Mouse (Mus musculus): Measurements from ENCODE around the gene Chd2. TPM values are rescaled to one million over a fixed set of nuclear protein-coding genes. Genes with fewer than 3 reads are reported as not detected.

The Chd2 gene
- total RNA-seq, 1 experiment = 46.6 TPM

DNA sequence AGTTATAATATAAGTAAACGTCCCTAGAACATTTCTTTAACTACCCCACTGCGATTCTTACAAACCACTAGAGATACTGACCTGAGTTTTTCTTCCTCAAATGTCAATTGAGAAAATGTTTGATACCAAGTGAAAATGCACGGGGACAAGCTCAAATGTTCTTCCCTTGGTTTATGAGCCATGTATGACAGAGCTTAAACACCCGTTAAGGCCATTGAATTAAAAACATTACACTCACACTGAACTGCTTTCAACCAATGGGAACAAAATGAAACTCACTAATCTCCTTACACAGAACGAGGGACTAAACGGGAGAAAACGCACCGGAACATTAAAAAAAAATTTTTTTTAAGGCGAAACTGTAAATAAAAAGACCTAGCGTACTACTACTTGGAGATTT is 4.4 kb downstream of the Chd2 start:
- in situ Hi-C loops (cut with MboI; ENCODE audit: low sequenced_read_pairs in 2 of 2, unreplicated experiment in 2 of 2) = no loop called here
- TF ChIP-seq ZC3H11A (IDR thresholded peaks at IDR 0.05; ENCODE audit: borderline replicate concordance, low read depth, low read length) (no peak), ZNF384 (IDR thresholded peaks at IDR 0.05; ENCODE audit: low read depth, low read length) (no peak), CHD2 (IDR thresholded peaks at IDR 0.05; ENCODE audit: low read depth, low read length) (no peak), MAFK (IDR thresholded peaks at IDR 0.05; ENCODE audit: insufficient read depth, low read depth, low read length) (no peak), HCFC1 (IDR thresholded peaks at IDR 0.05; ENCODE audit: borderline replicate concordance, insufficient read depth, low read length) (no peak)
- H3K4me3 ChIP-seq (ENCODE audit: insufficient read depth in 1 of 2, low read depth in 1 of 2, low read length in 2 of 2, poor library complexity in 1 of 2, severe bottlenecking in 1 of 2) = peak overlapping the region; percentile 73 to 75
- no peaks in the 10 kb centered on the region for H3K9me3 ChIP-seq (ENCODE audit: control insufficient read depth, insufficient read depth, low read depth, low read length)
- peak overlapping the region; percentile 67; the same call in 1 of the 2 replicates for H3K9ac ChIP-seq (ENCODE audit: insufficient read depth, low read depth, low read length, poor library complexity, severe bottlenecking)
- no peak for DNase-seq (ENCODE audit: low read depth, low spot score)
- H3K4me1 ChIP-seq (ENCODE audit: control insufficient read depth in 2 of 2, insufficient read depth in 2 of 2, low read length in 2 of 2, poor library complexity in 1 of 2) = peaks cover 10 to 14% of the 10 kb centered on the region in 2 experiments; a peak in 3 of 4 replicates
- H3K27ac ChIP-seq (ENCODE audit: insufficient read depth, low read depth, low read length, poor library complexity, severe bottlenecking) = peak overlapping the region; percentile 62; the same call in 1 of the 2 replicates
- H3K36me3 ChIP-seq (ENCODE audit: control insufficient read depth, insufficient read depth, low read length, poor library complexity, severe bottlenecking) = no peaks in the 10 kb centered on the region

DNA sequence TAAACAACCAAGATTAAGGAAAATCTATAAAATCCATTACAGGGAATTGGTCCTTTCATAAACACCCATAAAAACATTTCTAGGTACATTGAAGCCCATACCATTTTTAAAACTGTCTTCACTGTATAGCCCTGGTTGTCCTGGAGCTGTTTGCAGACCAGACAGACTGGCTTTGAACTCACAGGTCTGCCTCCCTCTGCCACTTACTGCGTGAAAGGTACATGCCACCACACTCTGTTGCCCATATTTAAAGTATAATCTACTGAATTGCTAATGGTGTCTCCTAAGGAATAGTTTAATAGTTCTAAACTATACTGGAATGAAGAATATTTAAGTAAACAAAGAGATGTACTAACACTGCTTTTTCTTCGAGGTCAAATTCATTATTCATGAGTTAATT is 5.1 kb downstream of the Chd2 start:
- Histone ChIP-seq H3K9me3 (ENCODE audit: control insufficient read depth, insufficient read depth, low read depth, low read length) (no peaks in the 10 kb centered on the region), H3K9ac (ENCODE audit: insufficient read depth, low read depth, low read length, poor library complexity, severe bottlenecking) (peak overlapping the region; percentile 46), H3K4me3 (ENCODE audit: insufficient read depth in 1 of 2, low read depth in 1 of 2, low read length in 2 of 2, poor library complexity in 1 of 2, severe bottlenecking in 1 of 2) (peak overlapping the region in 1 of 2 experiments; percentile 73; a peak in 2 of 4 replicates), H3K36me3 (ENCODE audit: control insufficient read depth, insufficient read depth, low read length, poor library complexity, severe bottlenecking) (no peaks in the 10 kb centered on the region), H3K27ac (ENCODE audit: insufficient read depth, low read depth, low read length, poor library complexity, severe bottlenecking) (peak overlapping the region; percentile 23; the same call in 1 of the 2 replicates), H3K4me1 (ENCODE audit: control insufficient read depth in 2 of 2, insufficient read depth in 2 of 2, low read length in 2 of 2, poor library complexity in 1 of 2) (peaks cover 10 to 14% of the 10 kb centered on the region in 2 experiments; a peak in 3 of 4 replicates)
- no peak for DNase-seq (ENCODE audit: low read depth, low spot score)
- in situ Hi-C loops (cut with MboI; ENCODE audit: low sequenced_read_pairs in 2 of 2, unreplicated experiment in 2 of 2) = no loop called here
- TF ChIP-seq CHD2 (IDR thresholded peaks at IDR 0.05; ENCODE audit: low read depth, low read length) = no peak
- no peak for TF ChIP-seq ZC3H11A (IDR thresholded peaks at IDR 0.05; ENCODE audit: borderline replicate concordance, low read depth, low read length)
- TF ChIP-seq MAFK (IDR thresholded peaks at IDR 0.05; ENCODE audit: insufficient read depth, low read depth, low read length) = no peak
- no peak for TF ChIP-seq HCFC1 (IDR thresholded peaks at IDR 0.05; ENCODE audit: borderline replicate concordance, insufficient read depth, low read length)
- TF ChIP-seq ZNF384 (IDR thresholded peaks at IDR 0.05; ENCODE audit: low read depth, low read length) = no peak

DNA sequence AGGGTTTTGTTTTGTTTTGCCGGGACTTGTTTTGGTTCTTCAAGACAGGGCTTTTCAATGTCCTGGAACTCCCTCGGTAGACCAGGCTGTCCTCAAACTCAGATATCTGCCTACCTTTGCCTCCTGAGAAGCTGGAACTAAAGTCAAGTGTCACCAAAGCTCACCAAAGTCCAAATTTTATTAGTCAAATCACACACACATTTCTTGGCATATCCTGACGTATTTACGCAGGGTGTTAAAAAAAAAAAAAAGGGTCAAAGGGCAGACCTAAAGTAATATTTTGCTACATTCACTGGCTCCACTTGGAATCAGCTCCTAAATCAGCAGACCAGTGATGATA is 5.8 kb downstream of the Chd2 start:
- peak overlapping the region; percentile 25 to 73 for H3K4me3 ChIP-seq (ENCODE audit: insufficient read depth in 1 of 2, low read depth in 1 of 2, low read length in 2 of 2, poor library complexity in 1 of 2, severe bottlenecking in 1 of 2)
- peak overlapping the region; percentile 81; the same call in 1 of the 2 replicates for H3K27ac ChIP-seq (ENCODE audit: insufficient read depth, low read depth, low read length, poor library complexity, severe bottlenecking)
- in situ Hi-C loops (cut with MboI; ENCODE audit: low sequenced_read_pairs in 2 of 2, unreplicated experiment in 2 of 2) = no loop called here
- TF ChIP-seq CHD2 (IDR thresholded peaks at IDR 0.05; ENCODE audit: low read depth, low read length) = no peak
- TF ChIP-seq ZNF384 (IDR thresholded peaks at IDR 0.05; ENCODE audit: low read depth, low read length) = peak; percentile 37; the same call in 1 of the 2 replicates
- peaks cover under 1% of the 10 kb centered on the region; the same call in 1 of the 2 replicates for H3K36me3 ChIP-seq (ENCODE audit: control insufficient read depth, insufficient read depth, low read length, poor library complexity, severe bottlenecking)
- no peaks in the 10 kb centered on the region for H3K9me3 ChIP-seq (ENCODE audit: control insufficient read depth, insufficient read depth, low read depth, low read length)
- H3K4me1 ChIP-seq (ENCODE audit: control insufficient read depth in 2 of 2, insufficient read depth in 2 of 2, low read length in 2 of 2, poor library complexity in 1 of 2) = peaks cover 10 to 17% of the 10 kb centered on the region in 2 experiments
- DNase-seq (ENCODE audit: low read depth, low spot score) = no peak
- peak overlapping the region; percentile 28; the same call in 1 of the 2 replicates for H3K9ac ChIP-seq (ENCODE audit: insufficient read depth, low read depth, low read length, poor library complexity, severe bottlenecking)

DNA sequence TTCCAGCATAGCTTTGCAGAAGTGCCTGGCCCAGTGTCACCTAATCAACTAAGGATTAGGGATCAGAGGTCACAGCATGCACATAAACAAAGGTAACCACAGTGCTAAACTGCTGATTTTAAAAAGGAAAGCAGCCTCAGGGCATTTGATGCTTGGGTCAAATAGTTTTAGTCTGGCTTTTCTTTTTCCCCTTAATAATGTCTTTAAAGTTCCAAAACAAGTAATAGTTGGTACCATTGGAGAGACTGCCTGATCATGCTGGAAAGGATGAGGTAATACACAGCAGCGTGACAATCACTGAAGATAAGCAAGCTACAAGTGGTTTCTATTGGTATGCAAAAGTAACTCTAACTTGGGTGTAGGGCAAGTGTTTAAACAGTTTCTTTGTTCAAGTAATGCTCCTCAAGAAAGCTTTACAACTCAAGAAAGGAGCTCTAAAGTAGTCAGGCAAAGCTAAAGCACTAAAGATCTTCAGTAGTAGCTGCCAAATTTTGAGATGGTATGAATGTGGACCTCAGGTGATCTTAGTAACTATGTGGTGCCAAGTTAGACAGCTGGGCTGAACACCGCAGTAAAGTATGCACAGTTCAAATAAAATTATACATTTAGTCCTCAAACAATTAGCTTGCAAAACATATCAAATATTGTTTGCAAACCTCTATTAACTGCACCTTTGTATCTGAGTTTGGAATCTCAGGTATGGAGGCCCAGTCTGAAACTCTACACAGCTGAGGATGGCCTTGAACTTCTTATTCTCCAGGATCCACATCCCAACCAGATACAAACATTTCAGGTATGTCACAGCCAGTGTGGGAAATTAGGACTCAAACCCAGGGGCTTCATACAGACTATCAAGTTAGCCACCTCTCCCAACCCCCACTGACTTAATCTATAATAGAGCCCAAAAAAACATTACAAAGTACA is 6.4 kb downstream of the Chd2 start:
- no peak for DNase-seq (ENCODE audit: low read depth, low spot score)

More for the DNA sequence above, 6.4 kb downstream of the Chd2 start:
- in situ Hi-C loops (cut with MboI; ENCODE audit: low sequenced_read_pairs in 2 of 2, unreplicated experiment in 2 of 2) = no loop called here
- Histone ChIP-seq H3K4me3 (ENCODE audit: insufficient read depth in 1 of 2, low read depth in 1 of 2, low read length in 2 of 2, poor library complexity in 1 of 2, severe bottlenecking in 1 of 2) (peak overlapping the region; percentile 25 to 73; a peak in 3 of 4 replicates), H3K4me1 (ENCODE audit: control insufficient read depth in 2 of 2, insufficient read depth in 2 of 2, low read length in 2 of 2, poor library complexity in 1 of 2) (peaks cover 12 to 17% of the 10 kb centered on the region in 2 experiments), H3K9me3 (ENCODE audit: control insufficient read depth, insufficient read depth, low read depth, low read length) (no peaks in the 10 kb centered on the region), H3K27ac (ENCODE audit: insufficient read depth, low read depth, low read length, poor library complexity, severe bottlenecking) (peak overlapping the region; percentile 81; the same call in 1 of the 2 replicates), H3K9ac (ENCODE audit: insufficient read depth, low read depth, low read length, poor library complexity, severe bottlenecking) (peak overlapping the region; percentile 28; the same call in 1 of the 2 replicates), H3K36me3 (ENCODE audit: control insufficient read depth, insufficient read depth, low read length, poor library complexity, severe bottlenecking) (peaks cover 2% of the 10 kb centered on the region; the same call in 1 of the 2 replicates)
- TF ChIP-seq MAFK (IDR thresholded peaks at IDR 0.05; ENCODE audit: insufficient read depth, low read depth, low read length) (no peak), ZC3H11A (IDR thresholded peaks at IDR 0.05; ENCODE audit: borderline replicate concordance, low read depth, low read length) (no peak), CHD2 (IDR thresholded peaks at IDR 0.05; ENCODE audit: low read depth, low read length) (no peak; the same call in 1 of the 2 replicates), HCFC1 (IDR thresholded peaks at IDR 0.05; ENCODE audit: borderline replicate concordance, insufficient read depth, low read length) (no peak), ZNF384 (IDR thresholded peaks at IDR 0.05; ENCODE audit: low read depth, low read length) (no peak)
